ENCODE assay signal across 8 mouse cellular contexts in the genomic region with DNA sequence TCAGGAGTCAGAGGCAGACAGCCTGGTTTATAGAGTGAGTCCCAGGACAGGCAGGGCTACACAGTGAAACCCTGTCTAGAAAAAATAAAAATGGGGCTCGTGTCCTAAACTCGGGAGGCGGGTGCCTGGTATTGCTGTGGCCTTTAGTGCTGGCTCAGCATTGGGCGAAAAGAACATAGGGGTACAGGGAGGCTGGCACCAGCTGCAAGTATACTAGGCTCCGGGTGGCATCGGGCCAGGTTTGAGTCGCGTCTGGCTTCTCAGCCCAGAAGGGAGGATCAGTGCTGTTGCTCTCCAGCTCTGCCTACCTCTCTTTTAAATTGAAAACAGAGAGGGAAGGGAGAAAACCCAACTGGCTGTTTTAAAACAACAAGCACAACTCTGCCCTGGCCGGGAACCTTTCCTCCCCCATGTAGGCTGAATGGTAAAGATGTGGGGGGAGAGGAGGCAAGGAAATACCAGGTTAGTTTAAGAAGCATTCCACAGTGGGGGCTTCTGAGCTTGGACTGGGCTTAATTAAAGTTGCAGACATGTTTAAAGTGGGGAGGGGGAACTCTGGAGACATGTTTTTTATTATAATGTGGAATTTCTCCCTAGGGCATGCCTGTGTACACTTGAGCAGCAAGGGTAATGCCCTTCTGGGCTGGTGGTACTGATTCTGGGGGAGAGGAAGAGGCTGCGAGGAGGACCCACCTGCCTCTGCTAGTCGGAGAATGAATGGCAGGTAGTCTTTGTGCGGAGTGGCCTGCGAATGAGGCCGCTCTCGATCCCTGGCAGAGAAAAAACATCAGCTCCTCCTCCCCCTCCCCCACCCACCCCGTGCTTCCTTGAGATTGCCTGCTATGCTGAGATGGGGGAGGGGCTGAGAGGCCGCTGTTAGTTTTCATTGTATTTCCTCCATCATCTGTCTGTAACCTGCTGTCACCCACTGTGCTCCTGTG. TPM values are rescaled to one million over a fixed set of nuclear protein-coding genes. Genes with fewer than 3 reads are reported as not detected.
DNase-seq lines count a peak whose midpoint lies in the region; ATAC-seq and TF ChIP-seq lines count a peak whose summit lies in the region.

No protein-coding gene starts in this region.

- WGBS in liver, postnatal 0 days (ENCODE audit: insufficient replicate concordance), result 51% methylated on average over 16 of the region's 17 CpGs
- 9% methylated on average over 17 of the region's 17 CpGs for WGBS in forebrain, postnatal 0 days
- WGBS in lung, embryonic 14.5 days, result 26% methylated on average over 17 of the region's 17 CpGs

- no peak overlapping the region for H3K4me3 ChIP-seq in liver, postnatal 0 days (ENCODE audit: low read depth, low read length)
- H3K4me3 ChIP-seq in forebrain, postnatal 0 days (ENCODE audit: low read depth, low read length), result no peak overlapping the region
- H3K4me3 ChIP-seq in lung, embryonic 14.5 days (ENCODE audit: low read depth, low read length), result no peak overlapping the region

- H3K4me2 ChIP-seq in liver, postnatal 0 days (ENCODE audit: low read depth, low read length), result no peak overlapping the region
- peak overlapping the region; percentile 19 for H3K4me2 ChIP-seq in forebrain, postnatal 0 days (ENCODE audit: low read depth)
- peak overlapping the region; percentile 34 for H3K4me2 ChIP-seq in lung, embryonic 14.5 days

- H3K4me1 ChIP-seq in liver, postnatal 0 days (ENCODE audit: insufficient read depth), result peaks cover 3% of the 10 kb centered on the region; the same call in 1 of the 2 replicates
- peaks cover 14% of the 10 kb centered on the region; the same call in 1 of the 2 replicates for H3K4me1 ChIP-seq in forebrain, postnatal 0 days (ENCODE audit: insufficient read depth)
- peaks cover 25% of the 10 kb centered on the region for H3K4me1 ChIP-seq in lung, embryonic 14.5 days (ENCODE audit: insufficient read depth)

- H3K27me3 ChIP-seq in liver, postnatal 0 days (ENCODE audit: insufficient read depth, low read length), result 0 out of 2 replicates have a peak, but pooled peaks cover 2% of the 10 kb centered on the region
- peaks cover 15% of the 10 kb centered on the region for H3K27me3 ChIP-seq in forebrain, postnatal 0 days (ENCODE audit: insufficient read depth, low read length)
- peaks cover 10% of the 10 kb centered on the region for H3K27me3 ChIP-seq in lung, embryonic 14.5 days (ENCODE audit: insufficient read depth, low read length)

- no peaks in the 10 kb centered on the region for H3K36me3 ChIP-seq in liver, postnatal 0 days (replicated peaks; ENCODE audit: insufficient read depth, low read length)
- H3K36me3 ChIP-seq in forebrain, postnatal 0 days (ENCODE audit: insufficient read depth), result no peaks in the 10 kb centered on the region
- H3K36me3 ChIP-seq in lung, embryonic 14.5 days (ENCODE audit: insufficient read depth), result no peaks in the 10 kb centered on the region

- H3K27ac ChIP-seq in liver, postnatal 0 days (ENCODE audit: low read depth), result no peak overlapping the region
- 0 out of 2 replicates have a peak overlapping the region, but pooled peaks have one; percentile 21 for H3K27ac ChIP-seq in forebrain, postnatal 0 days (ENCODE audit: low read depth, low read length)
- H3K27ac ChIP-seq in lung, embryonic 14.5 days (ENCODE audit: low read depth), result peak overlapping the region; percentile 61

- peak; percentile 55 for DNase-seq in liver
- DNase-seq in liver, postnatal 0 days, result no peak
- DNase-seq in forebrain, postnatal 0 days, result peak; percentile 80
- DNase-seq in heart, postnatal 36 days, result peak; percentile 59 to 60
- DNase-seq in layer of hippocampus, adult 18-20 months (ENCODE audit: low spot score in 2 of 2), result peak; percentile 43 to 77
- DNase-seq in lung, embryonic 14.5 days, result peak; percentile 75
- peak; percentile 82 for DNase-seq in ovary, postnatal 36 days (ENCODE audit: low spot score)
- no peak for DNase-seq in spleen, postnatal 10 days (ENCODE audit: low spot score in 2 of 2)

- H3K9ac ChIP-seq in liver, postnatal 0 days (replicated peaks), result no peak overlapping the region
- H3K9ac ChIP-seq in forebrain, postnatal 0 days, result no peak overlapping the region
- peak overlapping the region; percentile 1; the same call in 1 of the 2 replicates for H3K9ac ChIP-seq in lung, embryonic 14.5 days

- TF ChIP-seq EP300 in liver, postnatal 0 days (IDR thresholded peaks at IDR 0.05; ENCODE audit: low read depth), result no peak

- ATAC-seq in liver, postnatal 0 days, result no peak
- peak; percentile 83 for ATAC-seq in forebrain, postnatal 0 days
- peak; percentile 42 for ATAC-seq in lung, embryonic 14.5 days (ENCODE audit: insufficient read depth)

- intact Hi-C loops in heart, postnatal 36 days (cut with DNase I), result loop anchor here (5.0 kb wide), 1 partner anchor 1339 kb away; a partner anchor contains a TSS

- no peaks in the 10 kb centered on the region for H3K9me3 ChIP-seq in liver, postnatal 0 days (ENCODE audit: low read length)
- no peaks in the 10 kb centered on the region for H3K9me3 ChIP-seq in forebrain, postnatal 0 days (ENCODE audit: low read length)
- no peaks in the 10 kb centered on the region for H3K9me3 ChIP-seq in lung, embryonic 14.5 days (ENCODE audit: low read depth, low read length)

- no peak for TF ChIP-seq CTCF in liver, postnatal 0 days (IDR thresholded peaks at IDR 0.05; ENCODE audit: low read depth)
- no peak for TF ChIP-seq CTCF in forebrain, postnatal 0 days (IDR thresholded peaks at IDR 0.05; ENCODE audit: low read depth)
- no peak for TF ChIP-seq CTCF in lung, embryonic 14.5 days (IDR thresholded peaks at IDR 0.05; ENCODE audit: low read depth)

RNA-seq across cellular contexts. Expression of a gene that starts 3.9 kb away (rescaled TPM):
- 0.22 and 0.40 TPM in 2 replicates for polyA plus RNA-seq in liver, postnatal 0 days (2015; fragmentation: Nextera tagmentation; extraction: Ambion mirVana)
- total RNA-seq in forebrain, postnatal 0 days (2014; rRNA removed), result 3.1 and 4.1 TPM in 2 replicates
- polyA plus RNA-seq in forebrain, postnatal 0 days (2015; fragmentation: Nextera tagmentation; extraction: Ambion mirVana), result 0.94 and 1.1 TPM in 2 replicates
- 1 to 10 TPM; 1.9 to 2.0 TPM for total RNA-seq in heart, postnatal 36 days (2021)
- 1 to 10 TPM; 1.3 to 2.0 TPM for total RNA-seq in layer of hippocampus, adult 18-20 months (2021)
- polyA plus RNA-seq in lung, embryonic 14.5 days (2014; fragmentation: Nextera tagmentation; extraction: Ambion mirVana), result 0.78 and 1.7 TPM in 2 replicates

Comparison
In these comparisons a context has a peak if more than half of its experiments do, and no peak if none do; other contexts are left out.
1. DNase-seq: peak in liver (single experiment), forebrain, postnatal 0 days (single experiment), heart, postnatal 36 days (2 of 2), layer of hippocampus, adult 18-20 months (2 of 2), lung, embryonic 14.5 days (single experiment) and ovary, postnatal 36 days (single experiment); none in liver, postnatal 0 days (single experiment) and spleen, postnatal 10 days (0 of 2).